Mouse (Mus musculus) spleen, adult 2 months (tissue): Measurements from ENCODE around the gene Fam166a.

ENCODE experiments used
- CTCF ChIP-seq: fragments of 200-500 bp; IDR thresholded peaks from 2 replicates; pipeline ENCODE4 v1.5.1; 2011; ENCODE audit warnings: mild to moderate bottlenecking, inconsistent platforms; ENCODE audit not compliant: insufficient read depth, insufficient read length, insufficient replicate concordance; ENCODE audit errors: extremely low read depth
- POLR2A ChIP-seq: fragments of 200-500 bp; IDR thresholded peaks from 2 replicates; pipeline ENCODE4 v1.6.1; 2011; ENCODE audit warnings: low read depth, low read length, inconsistent platforms

DNA sequence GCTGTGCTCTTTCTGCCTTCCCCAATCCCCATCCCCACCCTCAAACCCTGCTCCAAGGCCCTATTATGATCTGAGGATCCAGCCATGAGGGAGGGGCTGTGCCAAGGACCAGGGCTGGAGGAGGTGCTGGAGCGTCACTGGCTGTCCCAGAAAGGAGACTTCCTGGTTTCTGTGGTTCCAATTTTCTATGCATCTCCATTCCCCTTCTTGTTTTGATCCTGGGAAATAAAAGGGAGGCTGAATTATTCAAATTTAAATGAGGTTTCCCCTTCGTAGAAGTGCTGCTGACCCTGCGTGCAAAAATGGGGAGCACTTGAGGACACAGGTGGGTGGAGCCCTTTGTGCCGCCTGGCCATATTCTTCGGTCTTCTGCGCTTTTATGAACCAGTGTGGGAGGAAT is 35.9 kb upstream of the Fam166a start:
- TF ChIP-seq CTCF = no peak
- TF ChIP-seq POLR2A = no peak
